Mouse (Mus musculus): ENCODE measurements around the gene Nav1. TPM values are rescaled to one million over a fixed set of nuclear protein-coding genes. Genes with fewer than 3 reads are reported as not detected.

Gene Nav1
- polyA plus RNA-seq, 1 experiment: not detected

DNA sequence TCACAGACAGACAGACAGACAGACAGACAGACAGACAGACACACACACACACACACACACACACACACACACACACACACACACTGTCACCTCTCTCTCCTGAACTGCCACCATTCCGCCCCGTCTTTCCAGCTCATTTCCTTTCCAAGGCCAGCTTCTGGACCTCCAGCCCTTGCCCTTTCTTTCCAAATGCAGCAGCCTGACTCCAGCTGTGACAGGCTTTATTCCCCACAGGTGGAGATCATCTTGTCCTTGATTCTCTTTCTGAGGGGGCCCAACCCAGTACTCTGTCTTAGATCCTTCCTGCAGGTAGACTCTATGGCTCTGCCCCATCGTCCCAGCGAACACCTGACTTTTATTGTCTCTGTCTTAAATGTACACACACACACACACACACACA is 53.5 kb downstream of the Nav1 start:
- peaks cover 37% of the 10 kb centered on the region for H3K4me1 ChIP-seq (ENCODE audit: control insufficient read depth, insufficient read depth, low read length)
- WGBS: 64% methylated on average over 4 of the region's 4 CpGs
- no peak overlapping the region for H3K27ac ChIP-seq (ENCODE audit: insufficient read depth, low read depth, low read length)
- TF ChIP-seq CTCF (IDR thresholded peaks at IDR 0.05; ENCODE audit: insufficient read depth, low read depth, low read length) (no peak), POLR2A (IDR thresholded peaks at IDR 0.05; ENCODE audit: insufficient read depth, low read depth, low read length) (no peak)
- no peak overlapping the region for H3K4me3 ChIP-seq (ENCODE audit: insufficient read depth, low read depth, low read length)

DNA sequence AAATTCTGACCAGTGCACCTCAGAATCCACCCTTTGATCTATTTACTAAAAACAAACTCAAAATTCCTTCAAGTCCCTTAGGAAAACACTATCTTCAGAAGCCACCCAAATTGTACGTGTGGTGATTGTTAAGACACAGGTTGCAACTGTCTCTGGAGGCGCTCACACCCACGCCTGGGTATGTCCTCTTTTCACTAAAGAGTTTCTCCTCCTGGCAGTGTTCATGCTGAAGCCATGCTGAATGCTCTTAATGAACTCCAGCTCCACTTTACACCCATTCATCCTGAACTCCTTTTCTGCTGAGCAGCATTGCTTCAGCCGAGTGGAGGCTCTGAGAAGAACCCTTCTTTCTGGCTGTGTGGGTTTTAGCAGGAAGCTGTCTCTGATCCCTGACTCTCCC is 53.9 kb downstream of the Nav1 start:
- H3K27ac ChIP-seq (ENCODE audit: insufficient read depth, low read depth, low read length): no peak overlapping the region
- 46% methylated on average over 4 of the region's 4 CpGs for WGBS

DNA sequence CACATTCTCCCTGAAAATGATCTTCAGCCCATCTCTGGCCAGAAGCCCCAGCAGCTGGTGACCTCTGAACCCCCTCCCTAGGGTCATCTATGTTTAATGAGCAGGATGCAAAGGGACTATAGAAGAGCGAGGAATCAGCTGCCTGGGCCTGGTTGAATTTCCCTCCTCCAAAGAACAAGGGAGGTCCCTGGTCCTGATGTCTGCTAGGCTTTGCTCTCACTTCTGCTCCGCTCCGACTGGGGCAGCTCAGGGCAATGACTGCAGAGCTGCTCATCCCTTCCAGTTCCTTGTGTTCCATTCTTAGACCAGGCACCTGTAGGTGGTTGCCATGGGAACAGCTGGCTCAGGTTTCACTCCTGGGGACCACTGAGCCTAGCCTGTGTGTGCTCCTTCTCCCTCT is 56.2 kb downstream of the Nav1 start:
- TF ChIP-seq CTCF (IDR thresholded peaks at IDR 0.05; ENCODE audit: insufficient read depth, low read depth, low read length): no peak
- TF ChIP-seq POLR2A (IDR thresholded peaks at IDR 0.05; ENCODE audit: insufficient read depth, low read depth, low read length): no peak
- WGBS: 89% methylated on average over 3 of the region's 3 CpGs
- Histone ChIP-seq H3K4me1 (ENCODE audit: control insufficient read depth, insufficient read depth, low read length) (peaks cover 46% of the 10 kb centered on the region), H3K27ac (ENCODE audit: insufficient read depth, low read depth, low read length) (no peak overlapping the region), H3K4me3 (ENCODE audit: insufficient read depth, low read depth, low read length) (no peak overlapping the region)

More for the DNA sequence above, 53.9 kb downstream of the Nav1 start:
- H3K4me3 ChIP-seq (ENCODE audit: insufficient read depth, low read depth, low read length): no peak overlapping the region
- TF ChIP-seq CTCF (IDR thresholded peaks at IDR 0.05; ENCODE audit: insufficient read depth, low read depth, low read length) (no peak), POLR2A (IDR thresholded peaks at IDR 0.05; ENCODE audit: insufficient read depth, low read depth, low read length) (no peak)
- peaks cover 38% of the 10 kb centered on the region for H3K4me1 ChIP-seq (ENCODE audit: control insufficient read depth, insufficient read depth, low read length)

DNA sequence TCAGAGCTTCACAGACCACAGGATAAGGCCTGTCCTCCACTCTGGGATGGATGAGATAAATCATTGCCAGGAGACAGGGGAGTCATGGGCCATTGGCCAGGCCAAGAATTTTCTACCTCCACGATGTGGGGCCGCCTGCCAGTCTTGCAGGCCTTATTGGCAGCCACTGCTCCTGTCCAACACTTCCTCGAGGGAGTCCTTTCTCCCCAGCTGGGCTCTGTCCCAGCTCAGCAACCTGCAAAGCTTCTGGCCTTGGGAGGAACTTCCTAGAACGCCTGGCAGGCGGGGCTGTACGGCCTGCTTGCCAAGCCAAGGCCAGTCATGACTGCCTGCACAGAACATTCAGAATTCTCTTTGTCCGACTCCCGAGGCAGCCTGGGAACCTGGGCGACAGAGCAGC is 58.3 kb downstream of the Nav1 start:
- no peak for TF ChIP-seq POLR2A (IDR thresholded peaks at IDR 0.05; ENCODE audit: insufficient read depth, low read depth, low read length)
- Histone ChIP-seq H3K27ac (ENCODE audit: insufficient read depth, low read depth, low read length) (no peak overlapping the region), H3K4me1 (ENCODE audit: control insufficient read depth, insufficient read depth, low read length) (peaks cover 46% of the 10 kb centered on the region), H3K4me3 (ENCODE audit: insufficient read depth, low read depth, low read length) (no peak overlapping the region)
- WGBS: 53% methylated on average over 9 of the region's 9 CpGs

DNA sequence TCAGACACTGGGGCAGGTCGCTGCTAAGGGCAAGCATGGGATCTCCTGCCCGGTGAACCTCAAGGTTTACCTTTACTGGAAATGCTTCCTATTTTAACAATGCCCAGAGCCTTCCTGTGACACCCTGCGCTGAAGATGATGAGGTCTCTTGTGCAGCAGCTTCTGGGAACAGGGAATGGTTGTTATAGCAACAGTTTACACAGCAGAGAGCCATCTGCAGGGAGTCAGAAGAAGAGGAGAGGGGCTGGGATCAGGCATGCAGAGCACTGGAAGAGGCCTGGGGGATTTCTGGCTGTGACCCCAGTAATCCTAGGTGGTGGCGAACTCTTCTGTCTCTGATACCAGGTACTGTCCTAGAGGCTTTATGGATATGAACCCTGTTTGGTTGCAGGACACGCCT is 61.0 kb downstream of the Nav1 start:
- Histone ChIP-seq H3K4me3 (ENCODE audit: insufficient read depth, low read depth, low read length) (no peak overlapping the region), H3K27ac (ENCODE audit: insufficient read depth, low read depth, low read length) (no peak overlapping the region), H3K4me1 (ENCODE audit: control insufficient read depth, insufficient read depth, low read length) (peaks cover 49% of the 10 kb centered on the region)
- WGBS: 52% methylated on average over 5 of the region's 5 CpGs
- TF ChIP-seq CTCF (IDR thresholded peaks at IDR 0.05; ENCODE audit: insufficient read depth, low read depth, low read length) (no peak), POLR2A (IDR thresholded peaks at IDR 0.05; ENCODE audit: insufficient read depth, low read depth, low read length) (no peak)

DNA sequence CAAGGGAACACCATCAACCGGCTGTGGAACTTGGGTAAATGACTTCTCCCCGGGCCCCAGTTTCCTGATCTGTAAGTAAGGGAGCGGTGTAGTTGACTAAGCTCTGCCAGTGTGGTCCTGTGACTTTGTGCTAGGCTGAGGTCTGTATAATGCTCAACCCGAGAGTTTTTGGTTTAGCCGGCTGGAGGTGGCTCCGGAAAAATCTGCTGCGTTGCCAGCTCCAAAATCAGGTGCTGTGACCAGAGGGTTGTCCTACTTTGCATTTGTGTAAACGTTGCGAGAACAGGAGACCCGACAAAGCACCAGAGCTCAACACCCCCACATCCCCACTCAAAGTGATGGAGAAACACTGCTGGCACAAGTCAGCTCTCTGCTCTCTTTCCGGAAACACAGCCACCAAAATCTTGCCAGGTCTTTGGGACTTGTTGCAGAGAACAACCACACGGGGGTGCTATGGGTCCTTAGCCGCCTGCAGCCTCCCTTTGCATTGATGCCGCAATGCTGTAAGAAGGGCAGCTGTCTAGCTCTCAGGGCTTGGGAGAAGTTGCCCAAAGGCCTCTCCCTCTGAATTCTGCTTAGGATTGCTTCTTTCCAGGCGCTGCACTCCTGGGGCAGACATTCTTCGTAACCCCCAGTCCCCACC is 62.5 kb downstream of the Nav1 start:
- Histone ChIP-seq H3K4me3 (ENCODE audit: insufficient read depth, low read depth, low read length) (no peak overlapping the region), H3K4me1 (ENCODE audit: control insufficient read depth, insufficient read depth, low read length) (peaks cover 45% of the 10 kb centered on the region), H3K27ac (ENCODE audit: insufficient read depth, low read depth, low read length) (no peak overlapping the region)
- WGBS: 31% methylated on average over 16 of the region's 16 CpGs
- TF ChIP-seq POLR2A (IDR thresholded peaks at IDR 0.05; ENCODE audit: insufficient read depth, low read depth, low read length): no peak
- TF ChIP-seq CTCF (IDR thresholded peaks at IDR 0.05; ENCODE audit: insufficient read depth, low read depth, low read length): peak; percentile 78

DNA sequence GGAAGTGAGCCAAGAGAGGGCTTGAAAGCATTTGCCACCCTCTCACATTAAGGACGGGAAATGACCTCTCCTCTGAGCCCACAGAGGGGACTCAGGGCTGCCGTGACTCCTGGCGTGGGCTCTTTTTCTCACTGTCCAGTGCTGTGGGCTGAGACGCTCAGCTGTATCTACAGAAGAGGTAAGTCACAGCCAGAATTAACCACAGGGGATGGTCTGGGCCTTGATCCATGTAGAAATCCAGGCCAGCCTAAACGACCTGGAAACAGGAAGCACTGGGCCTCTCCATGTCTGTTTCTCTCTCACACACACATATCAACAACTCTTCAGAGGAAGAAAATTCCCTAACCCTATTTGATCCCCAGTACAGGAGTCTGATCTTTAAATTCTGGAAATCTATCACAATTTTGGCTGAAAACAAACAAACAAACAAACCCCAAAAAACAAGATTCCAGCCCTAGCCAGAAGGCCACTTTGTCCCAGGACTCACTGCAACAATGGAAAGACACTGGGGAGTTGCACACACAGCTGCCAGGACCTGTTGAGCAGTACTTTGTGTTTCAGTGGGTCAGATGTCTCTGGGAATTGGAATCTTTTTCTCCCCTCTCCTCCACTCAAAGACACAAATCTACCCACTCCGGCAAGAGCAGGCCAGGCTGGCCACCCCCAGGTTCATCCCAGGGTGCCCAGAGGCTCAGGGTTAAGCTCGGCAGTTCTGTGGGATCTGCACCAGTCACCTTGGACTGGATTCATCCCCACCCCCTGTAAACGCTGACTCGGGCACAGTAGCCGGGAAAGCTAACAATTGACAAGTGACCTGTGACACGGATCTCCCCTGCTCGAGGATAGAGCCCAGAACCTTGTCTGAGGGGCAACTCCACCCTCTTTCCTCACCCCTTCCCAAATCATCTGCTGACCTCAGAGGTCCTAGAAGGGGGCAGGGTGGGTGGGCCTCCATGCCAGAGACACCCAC is 64.0 kb downstream of the Nav1 start:
- no peak overlapping the region for H3K27ac ChIP-seq (ENCODE audit: insufficient read depth, low read depth, low read length)
- no peak for TF ChIP-seq CTCF (IDR thresholded peaks at IDR 0.05; ENCODE audit: insufficient read depth, low read depth, low read length)
- TF ChIP-seq POLR2A (IDR thresholded peaks at IDR 0.05; ENCODE audit: insufficient read depth, low read depth, low read length): no peak
- 55% methylated on average over 12 of the region's 12 CpGs for WGBS

DNA sequence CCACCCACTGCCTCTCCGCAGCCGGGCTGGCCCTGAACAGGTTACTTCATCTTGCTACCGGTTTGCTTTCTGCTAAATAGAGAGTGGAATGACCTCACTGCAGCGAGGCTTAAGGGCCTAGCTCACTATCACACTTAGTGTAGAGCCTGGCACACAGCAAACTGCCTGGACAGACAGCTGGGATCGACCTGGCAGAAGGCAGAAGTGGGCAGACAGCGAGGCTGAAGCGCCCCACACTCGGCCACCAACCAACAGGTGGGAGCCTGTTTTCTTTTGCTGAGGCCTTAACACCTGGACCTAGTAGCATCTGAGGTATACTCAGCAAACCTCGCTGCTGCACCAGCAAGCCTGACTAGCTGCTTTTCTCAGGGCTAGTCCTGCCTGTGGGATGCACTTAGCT is 65.0 kb downstream of the Nav1 start:
- TF ChIP-seq POLR2A (IDR thresholded peaks at IDR 0.05; ENCODE audit: insufficient read depth, low read depth, low read length): no peak
- no peak for TF ChIP-seq CTCF (IDR thresholded peaks at IDR 0.05; ENCODE audit: insufficient read depth, low read depth, low read length)
- H3K4me1 ChIP-seq (ENCODE audit: control insufficient read depth, insufficient read depth, low read length): peaks cover 41% of the 10 kb centered on the region
- 89% methylated on average over 9 of the region's 9 CpGs for WGBS
- H3K27ac ChIP-seq (ENCODE audit: insufficient read depth, low read depth, low read length): no peak overlapping the region
- H3K4me3 ChIP-seq (ENCODE audit: insufficient read depth, low read depth, low read length): no peak overlapping the region

More for the DNA sequence above, 64.0 kb downstream of the Nav1 start:
- Histone ChIP-seq H3K4me1 (ENCODE audit: control insufficient read depth, insufficient read depth, low read length) (peaks cover 38% of the 10 kb centered on the region), H3K4me3 (ENCODE audit: insufficient read depth, low read depth, low read length) (no peak overlapping the region)

DNA sequence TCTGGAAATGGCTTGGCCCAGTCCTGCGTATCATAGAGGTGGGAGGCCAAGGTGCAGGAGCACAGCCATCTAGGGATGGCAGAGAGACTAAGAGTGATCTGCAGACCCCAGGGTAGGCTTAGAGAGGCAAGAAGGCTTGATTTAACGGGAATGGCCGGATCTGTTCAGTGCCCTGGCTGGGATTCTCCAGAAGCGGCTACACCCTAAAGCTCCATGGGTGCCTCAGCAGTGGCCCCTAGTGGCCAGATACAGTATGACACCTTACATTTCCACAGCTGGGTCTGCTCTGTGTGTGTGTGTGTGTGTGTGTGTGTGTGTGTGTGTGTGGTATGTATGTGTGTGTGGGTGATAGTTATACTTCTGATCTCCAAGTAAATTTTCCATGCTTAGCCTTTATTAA is 66.8 kb downstream of the Nav1 start:
- Histone ChIP-seq H3K4me1 (ENCODE audit: control insufficient read depth, insufficient read depth, low read length) (peaks cover 47% of the 10 kb centered on the region), H3K4me3 (ENCODE audit: insufficient read depth, low read depth, low read length) (no peak overlapping the region), H3K27ac (ENCODE audit: insufficient read depth, low read depth, low read length) (no peak overlapping the region)
- TF ChIP-seq CTCF (IDR thresholded peaks at IDR 0.05; ENCODE audit: insufficient read depth, low read depth, low read length) (peak; percentile 72), POLR2A (IDR thresholded peaks at IDR 0.05; ENCODE audit: insufficient read depth, low read depth, low read length) (no peak)
- 23% methylated on average over 4 of the region's 4 CpGs for WGBS
